Mouse (Mus musculus): Measurements from ENCODE around the gene Bmp2k.

DNA sequence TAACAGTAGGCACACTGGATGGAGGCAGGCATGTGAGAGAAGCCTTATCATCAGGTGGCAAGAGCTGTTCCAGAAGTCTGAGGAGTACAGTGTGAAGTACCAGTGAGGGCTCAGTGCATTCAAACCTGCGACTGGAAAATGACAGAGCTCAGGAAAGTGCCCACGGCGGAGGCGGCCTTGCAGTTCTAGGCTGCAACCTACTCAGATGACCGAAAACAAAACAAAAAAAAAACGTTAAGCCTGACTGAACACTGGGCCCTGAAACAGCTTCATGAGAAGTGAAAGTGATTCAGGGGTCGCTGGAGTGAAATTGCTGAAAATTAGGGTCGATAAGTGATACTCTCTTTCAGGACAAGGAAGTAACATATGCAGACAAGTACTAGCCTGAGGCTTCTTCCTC, 4.4 kb upstream of the Bmp2k start:
- TF ChIP-seq CTCF (IDR thresholded peaks at IDR 0.05; ENCODE audit: control insufficient read depth, insufficient read depth, insufficient replicate concordance, low read depth, low read length) (no peak), POLR2A (IDR thresholded peaks at IDR 0.05; ENCODE audit: control insufficient read depth, low read depth, low read length) (no peak)
